Mouse (Mus musculus): ENCODE measurements around the gene Slc5a10.

DNA sequence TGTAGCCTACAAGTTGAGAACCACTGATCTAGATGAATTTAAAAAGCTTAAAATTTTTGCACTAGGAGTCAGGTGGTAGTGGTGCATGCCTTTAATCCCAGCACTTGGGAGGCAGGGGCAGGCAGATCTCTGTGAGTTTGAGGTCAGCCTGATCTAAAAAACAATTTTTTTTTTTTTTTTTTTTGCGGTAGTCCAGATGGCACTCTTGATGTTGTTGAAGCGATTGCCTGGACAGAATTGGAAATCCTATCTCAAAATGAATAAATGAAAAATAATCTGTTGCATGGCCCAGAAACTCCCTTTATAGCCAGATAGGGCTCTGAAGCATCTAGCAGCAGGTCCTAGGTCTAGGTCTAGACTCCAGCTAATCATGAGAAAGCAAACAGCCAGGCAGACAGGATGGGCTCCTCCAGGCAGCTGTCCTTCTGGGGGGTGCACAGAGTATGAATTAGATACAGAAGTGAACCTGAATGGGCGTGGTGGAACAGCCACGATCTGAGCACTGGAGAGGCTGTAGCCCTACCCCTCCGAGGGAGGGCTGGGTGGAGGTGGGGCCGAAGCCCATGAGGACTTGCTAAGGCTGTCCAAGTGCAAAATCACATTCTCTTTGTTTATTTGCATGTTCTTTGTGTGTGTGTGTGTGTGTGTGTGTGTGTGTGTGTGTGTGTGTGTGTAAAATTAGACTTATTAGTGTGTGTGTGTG is 64.3 kb downstream of the Slc5a10 start:
- TF ChIP-seq CTCF (IDR thresholded peaks at IDR 0.05), result no peak
- no peak for TF ChIP-seq EP300 (IDR thresholded peaks at IDR 0.05)

Data from lung, postnatal 0 days (tissue).